Mouse (Mus musculus) G1E (cell line): ENCODE results near the gene Zfp954. TPM values are rescaled to one million over a fixed set of nuclear protein-coding genes. Genes with fewer than 3 reads are reported as not detected.
A peak's percentile ranks its signal among the peaks of the same experiment; 100 is the strongest.
"Not testable (repeated sequence)": the region's sequence is repeated elsewhere in the genome, so short reads cannot be mapped to it uniquely, and the experiment has no call there.

Experiments
- ATAC-seq: 2 replicates; pipeline ENCODE4 v1.8.0; 2016; ENCODE audit warnings: mild to moderate bottlenecking; ENCODE audit not compliant: insufficient number of reproducible peaks, poor library complexity, low FRiP score, severe bottlenecking; ENCODE audit errors: extremely low read depth
- DNase-seq: peaks from one replicate; pipeline ENCODE4 v3.0.0; 2012; ENCODE audit warnings: low spot score
- H3K27me3 ChIP-seq: 2 replicates; pipeline ENCODE4 v1.6.1; 2012; ENCODE audit warnings: mild to moderate bottlenecking, low read length, inconsistent platforms; ENCODE audit not compliant: insufficient read depth
- H3K36me3 ChIP-seq: replicated peaks from 2 replicates; pipeline ENCODE3; 2012; ENCODE audit warnings: mild to moderate bottlenecking, inconsistent platforms
- H3K4me1 ChIP-seq: 2 replicates; pipeline ENCODE4 v1.6.1; 2012; ENCODE audit warnings: low read depth, low read length, inconsistent platforms, mixed read lengths; ENCODE audit not compliant: insufficient read depth
- H3K4me3 ChIP-seq: 2 replicates; pipeline ENCODE4 v1.5.1; 2012; ENCODE audit warnings: low read depth, mild to moderate bottlenecking, inconsistent platforms, low read length, moderate library complexity, mixed read lengths
- H3K9me3 ChIP-seq: replicated peaks from 2 replicates; pipeline ENCODE4 v1.6.1; 2012; ENCODE audit warnings: inconsistent platforms
- CTCF ChIP-seq: IDR thresholded peaks from 2 replicates; pipeline ENCODE4 v1.5.1; 2012; ENCODE audit warnings: low read depth, low read length, inconsistent platforms, mixed read lengths
- GATA1 ChIP-seq: IDR thresholded peaks from 2 replicates; pipeline ENCODE4 v1.6.1; 2012; ENCODE audit warnings: borderline replicate concordance, low read length, inconsistent platforms, mixed read lengths
- GATA2 ChIP-seq: IDR thresholded peaks from 2 replicates; pipeline ENCODE4 v1.6.1; 2012; ENCODE audit warnings: low read depth, low read length, inconsistent platforms, borderline replicate concordance
- POLR2AphosphoS5 ChIP-seq: IDR thresholded peaks from 2 replicates; pipeline ENCODE4 v1.6.1; 2012; ENCODE audit warnings: low read depth, low read length, inconsistent platforms; ENCODE audit not compliant: insufficient replicate concordance
- TAL1 ChIP-seq: conservative IDR thresholded peaks from 2 replicates; pipeline ENCODE4 v1.6.1; 2012; ENCODE audit warnings: low read depth, low read length, inconsistent platforms, mixed read lengths
- polyA plus RNA-seq: library from polyadenylated mRNA; stranded (reverse); fragments of >175 nt; gene quantifications from 2 replicates; pipeline ENCODE4 v1.2.3, GENCODE M21; 2012
- total RNA-seq, 2 experiments: library from RNA; stranded (forward) in 1 of 2; stranded (reverse) in 1 of 2; fragments of 200-1000 nt in 1 of 2; fragments of >200 nt in 1 of 2; fragmentation: Nextera tagmentation in 1 of 2; gene quantifications; 2 replicates each; pipeline ENCODE4 v1.2.3; 2014 to 2017

Gene Zfp954
- total RNA-seq (2014; fragmentation: Nextera tagmentation) = 8.5 and 15.0 TPM in 2 replicates
- total RNA-seq (2017) = 18.6 and 19.1 TPM in 2 replicates
- 1.9 and 3.4 TPM in 2 replicates for polyA plus RNA-seq

- Histone ChIP-seq H3K27me3 (no peaks in the 10 kb centered on the region), H3K36me3 (peaks cover 48% of the 10 kb centered on the region), H3K9me3 (no peaks in the 10 kb centered on the region), H3K4me3 (peak within 1 kb of the TSS; percentile 75), H3K4me1 (peaks cover 28% of the 10 kb centered on the region)
- peak; percentile 68 for DNase-seq
- ATAC-seq = peak; percentile 95
- no peak for TF ChIP-seq POLR2AphosphoS5
- TF ChIP-seq CTCF = no peak
- no peak for TF ChIP-seq GATA1
- no peak for TF ChIP-seq TAL1
- TF ChIP-seq GATA2 = no peak
Measured at GRCm38 (mm10) chr7:7120921-7121601, at the start of gene Zfp954. TSS of gene Zfp954 (minus strand) at chr7:7121488.

GRCm38 (mm10) chr7:7145991-7146608, 24.8 kb upstream of the Zfp954 start:
- Histone ChIP-seq H3K36me3 (no peaks in the 10 kb centered on the region), H3K27me3 (no peaks in the 10 kb centered on the region), H3K4me1 (no peaks in the 10 kb centered on the region), H3K9me3 (no peaks in the 10 kb centered on the region), H3K4me3 (no peak overlapping the region)
- TF ChIP-seq POLR2AphosphoS5 (no peak), TAL1 (no peak), GATA1 (no peak), CTCF (no peak), GATA2 (no peak)
- no peak for DNase-seq
- ATAC-seq = no peak

GRCm38 (mm10) chr7:7144215-7144614, 22.9 kb upstream of the Zfp954 start:
- H3K27me3 ChIP-seq = no peaks in the 10 kb centered on the region
- no peaks in the 10 kb centered on the region for H3K9me3 ChIP-seq
- H3K4me3 ChIP-seq = no peak overlapping the region
- H3K36me3 ChIP-seq = no peaks in the 10 kb centered on the region
- DNase-seq (no peak), ATAC-seq (no peak)
- TF ChIP-seq TAL1 (no peak), GATA1 (no peak), CTCF (no peak), GATA2 (no peak), POLR2AphosphoS5 (no peak)
- no peaks in the 10 kb centered on the region for H3K4me1 ChIP-seq

GRCm38 (mm10) chr7:7136379-7136866, 15.1 kb upstream of the Zfp954 start, which contains the start of gene Zfp773:
TSS of gene Zfp773 (minus strand) at chr7:7136755.
- ATAC-seq = peak; percentile 94
- Histone ChIP-seq H3K9me3 (no peaks in the 10 kb centered on the region), H3K4me3 (peak within 1 kb of the TSS; percentile 73), H3K36me3 (peaks cover 18% of the 10 kb centered on the region), H3K27me3 (no peaks in the 10 kb centered on the region), H3K4me1 (peaks cover 17% of the 10 kb centered on the region)
- no peak for TF ChIP-seq POLR2AphosphoS5
- no peak for TF ChIP-seq TAL1
- no peak for TF ChIP-seq GATA1
- TF ChIP-seq CTCF = no peak
- peak; percentile 12 for DNase-seq

GRCm38 (mm10) chr7:7132751-7133150, 11.5 kb upstream of the Zfp954 start:
- Histone ChIP-seq H3K4me1 (peaks cover 26% of the 10 kb centered on the region), H3K27me3 (no peaks in the 10 kb centered on the region), H3K4me3 (no peak overlapping the region), H3K9me3 (no peaks in the 10 kb centered on the region), H3K36me3 (peaks cover 18% of the 10 kb centered on the region)
- no peak for TF ChIP-seq GATA1
- TF ChIP-seq GATA2 = no peak
- no peak for TF ChIP-seq TAL1
- ATAC-seq (no peak), DNase-seq (no peak)

GRCm38 (mm10) chr7:7130491-7131124, 9.3 kb upstream of the Zfp954 start:
- Histone ChIP-seq H3K36me3 (peaks cover 30% of the 10 kb centered on the region), H3K4me3 (peak overlapping the region; percentile 65), H3K4me1 (peaks cover 28% of the 10 kb centered on the region)
- DNase-seq, H3K27me3 ChIP-seq, ATAC-seq, H3K9me3 ChIP-seq: not testable (repeated sequence)
